Mouse (Mus musculus) left cerebral cortex, adult 9 months (tissue): ENCODE data around the gene Nelfe.

Experiments
- DNase-seq, 2 experiments: peaks; one replicate each; pipeline ENCODE4 v3.0.0; 2022; ENCODE audit warnings: low spot score in 2 of 2

Nelfe gene

DNA sequence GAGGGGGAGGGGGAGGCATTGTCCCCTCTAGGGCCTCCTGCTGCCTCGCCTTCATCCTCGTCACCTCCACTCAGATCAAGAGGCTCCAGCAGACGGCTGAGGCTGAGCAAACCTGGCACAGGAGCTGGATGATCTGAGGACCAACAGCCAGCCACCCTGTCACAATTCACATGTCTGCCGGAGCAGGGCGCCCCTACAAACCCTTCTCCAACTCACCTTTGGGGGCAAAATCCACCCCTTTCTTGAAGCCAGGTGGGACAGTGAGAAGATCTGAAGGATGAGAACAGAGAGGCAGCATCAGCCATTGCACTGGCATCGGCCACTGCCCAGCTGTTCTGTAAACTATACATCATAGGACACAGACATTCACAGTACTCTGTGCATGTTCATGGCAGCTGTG is 3.0 kb upstream of the Nelfe start:
- no peak for DNase-seq

DNA sequence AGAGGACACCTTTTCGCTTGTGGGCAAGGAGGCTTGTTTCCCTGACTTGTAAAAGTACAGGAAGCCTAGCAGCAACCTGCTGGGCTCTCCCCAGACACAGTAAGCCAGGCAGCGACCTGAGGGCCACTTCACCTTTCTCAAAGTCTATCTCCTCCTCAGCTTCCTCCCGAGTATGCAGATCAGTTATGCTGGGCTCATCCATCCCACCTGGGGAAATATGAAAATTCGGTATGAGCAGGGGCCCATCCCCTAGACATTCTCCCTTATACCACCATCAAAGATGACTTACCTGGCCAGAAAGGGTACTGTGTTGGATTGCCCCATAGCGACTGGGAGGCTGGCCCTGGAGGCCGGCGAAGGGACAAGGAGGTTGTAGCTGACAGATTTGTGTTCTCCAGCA is 2.6 kb upstream of the Nelfe start:
- no peak for DNase-seq

DNA sequence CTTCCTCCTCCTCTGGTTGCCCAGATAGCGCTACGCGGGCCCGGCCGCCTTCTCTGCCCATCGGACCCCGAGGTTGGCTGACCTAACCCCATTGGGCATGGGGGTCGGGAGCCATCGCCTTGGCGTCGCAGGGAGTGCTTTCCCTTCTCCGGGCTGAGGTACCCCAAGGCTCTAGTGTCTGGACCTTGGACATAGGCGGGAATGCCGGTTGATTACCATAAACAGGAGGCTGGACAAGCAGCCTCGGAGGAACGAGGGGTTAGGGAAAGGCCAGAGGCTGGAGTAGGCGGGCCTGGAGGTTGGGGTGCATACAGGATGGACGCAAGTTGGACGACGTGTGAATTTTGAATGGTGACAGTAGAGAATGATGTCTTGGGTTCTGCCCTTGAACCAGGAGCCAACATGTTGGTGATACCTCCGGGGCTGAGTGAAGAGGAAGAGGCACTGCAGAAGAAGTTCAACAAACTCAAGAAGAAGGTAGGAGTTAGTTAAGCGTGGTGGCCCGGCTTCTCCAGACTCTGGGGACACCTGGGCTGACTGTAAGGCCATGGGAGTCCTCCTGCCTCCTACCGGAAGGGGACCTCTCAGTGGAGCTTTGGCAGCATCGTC is 430 bp downstream of the Nelfe start:
- DNase-seq, result no peak

DNA sequence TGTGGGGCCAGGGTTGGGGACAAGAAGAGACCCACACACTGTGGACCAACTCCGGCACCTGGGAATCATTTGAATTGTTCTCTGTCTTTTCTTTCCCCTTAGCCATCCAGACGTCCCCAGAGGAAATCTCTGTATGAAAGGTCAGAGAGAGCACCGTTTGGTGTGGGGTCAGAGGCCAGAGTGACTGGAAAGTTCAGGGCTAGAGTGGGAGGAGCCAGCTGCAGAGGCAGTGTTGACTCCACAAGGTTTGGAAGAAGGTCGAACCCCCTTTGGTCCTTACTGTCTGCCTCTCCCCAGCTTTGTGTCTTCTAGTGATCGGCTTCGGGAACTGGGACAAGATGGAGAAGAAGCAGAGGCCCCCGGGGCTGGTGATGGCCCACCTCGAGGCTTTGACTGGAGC is 3.3 kb downstream of the Nelfe start:
- DNase-seq, result no peak

DNA sequence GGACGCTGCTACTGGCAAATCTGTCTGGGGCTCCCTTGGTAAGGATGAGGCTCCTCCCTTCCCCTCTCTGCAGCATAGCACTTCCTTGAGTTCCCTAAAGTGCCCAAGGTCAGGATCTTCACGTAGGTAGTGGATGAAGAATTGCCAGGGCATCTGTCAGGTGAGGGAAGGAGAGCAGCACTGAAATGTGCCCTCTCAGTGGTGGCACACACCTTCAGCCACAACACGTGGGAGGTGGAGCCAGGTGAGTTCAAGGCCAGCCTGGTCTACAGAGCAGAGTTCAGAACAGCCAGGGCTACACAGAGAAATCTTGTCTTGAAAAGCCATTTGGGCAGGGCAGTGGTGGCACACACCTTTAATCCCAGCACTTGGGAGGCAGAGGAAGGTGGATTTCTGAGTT is 4.6 kb downstream of the Nelfe start:
- no peak for DNase-seq

DNA sequence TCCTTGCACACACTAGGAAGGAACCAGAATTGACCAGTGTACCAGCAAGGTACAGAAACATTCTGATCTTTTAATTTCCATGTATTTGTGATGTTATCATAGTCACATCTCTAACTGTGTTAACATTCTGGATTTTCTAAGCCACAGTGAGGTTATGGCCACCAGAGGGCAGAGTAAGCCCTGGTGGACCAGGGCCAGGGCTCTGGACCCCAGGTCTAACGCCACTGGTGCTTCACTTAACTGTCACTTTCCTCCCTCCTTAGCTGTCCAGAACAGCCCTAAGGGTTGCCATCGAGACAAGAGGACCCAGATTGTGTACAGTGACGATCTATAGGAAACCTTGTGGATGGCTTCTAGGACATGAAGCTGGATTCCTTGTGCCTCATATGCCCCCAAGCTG is 5.6 kb downstream of the Nelfe start:
- DNase-seq, result no peak

DNA sequence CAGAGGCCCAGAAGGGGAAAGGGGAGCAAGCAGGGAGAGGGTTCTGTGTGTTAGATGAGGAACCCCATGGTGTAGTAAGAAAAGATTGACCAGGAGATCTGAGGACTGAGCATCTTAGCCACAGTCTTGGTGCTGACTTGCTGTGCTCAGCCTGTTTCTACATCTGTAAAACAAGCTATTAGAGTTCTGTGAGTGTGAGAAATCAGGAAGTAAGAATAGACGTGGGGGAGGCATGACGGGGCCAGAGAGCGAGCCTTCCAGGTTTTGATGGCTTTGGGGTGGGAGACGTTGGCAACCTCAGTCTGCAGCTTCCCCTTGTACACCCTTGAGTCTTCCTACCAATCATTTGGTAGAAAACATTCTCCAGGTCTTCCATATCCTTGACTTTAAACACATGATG is 8.5 kb downstream of the Nelfe start:
- no peak for DNase-seq

DNA sequence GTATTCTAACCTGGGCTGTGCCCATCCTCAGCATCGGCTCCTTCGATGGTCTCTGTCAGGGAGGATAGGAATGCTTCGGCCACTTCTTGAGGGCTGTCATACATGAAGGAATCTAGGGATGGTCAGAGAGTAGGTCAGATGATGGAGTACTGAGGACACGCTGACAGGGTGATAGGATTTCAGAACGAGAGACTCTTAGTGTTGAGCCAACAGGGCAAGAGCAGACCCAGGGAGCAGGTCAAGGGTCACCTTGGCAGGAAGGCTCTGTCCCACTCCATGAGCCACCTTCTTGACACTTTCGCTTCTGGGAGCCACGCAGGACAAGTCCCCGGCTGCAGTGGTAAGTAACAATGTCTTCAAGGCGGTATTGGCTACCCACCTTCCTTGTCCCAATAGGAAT is 10.3 kb downstream of the Nelfe start:
- DNase-seq, result no peak

DNA sequence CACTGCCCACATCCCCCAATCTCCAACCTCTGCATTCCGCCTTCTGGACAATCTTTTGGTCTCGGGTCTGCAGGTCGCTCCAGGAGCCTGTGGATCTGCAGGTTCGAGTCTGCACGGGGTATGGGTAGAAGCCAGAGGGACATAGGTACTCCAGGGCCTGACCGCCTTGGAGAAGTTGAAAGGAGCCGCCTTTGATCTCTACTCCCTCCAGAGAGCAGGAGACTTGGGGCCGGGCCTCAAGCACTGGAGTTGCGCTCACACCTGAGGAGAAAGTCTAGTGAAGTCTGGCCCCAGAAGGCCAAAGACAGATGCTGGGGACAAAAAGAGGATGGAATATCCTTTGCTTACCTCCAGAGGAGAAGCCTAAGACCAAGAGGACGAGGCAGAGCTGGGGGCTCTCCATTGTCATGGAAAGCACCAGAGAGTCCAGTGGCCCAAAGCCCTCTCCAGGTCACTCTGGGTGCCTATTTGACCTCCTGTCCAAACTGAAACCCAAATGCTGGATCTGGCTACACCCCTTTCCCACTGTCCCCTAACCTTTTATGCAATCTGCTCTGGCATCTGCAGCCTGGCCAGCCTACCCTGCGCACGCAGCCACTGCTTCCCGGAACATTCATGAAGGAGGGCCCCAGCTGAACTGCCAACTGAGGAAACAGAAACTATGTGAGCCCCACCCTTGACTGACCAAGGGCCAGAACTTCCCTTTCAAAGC is 11.7 kb downstream of the Nelfe start:
- DNase-seq, result no peak

DNA sequence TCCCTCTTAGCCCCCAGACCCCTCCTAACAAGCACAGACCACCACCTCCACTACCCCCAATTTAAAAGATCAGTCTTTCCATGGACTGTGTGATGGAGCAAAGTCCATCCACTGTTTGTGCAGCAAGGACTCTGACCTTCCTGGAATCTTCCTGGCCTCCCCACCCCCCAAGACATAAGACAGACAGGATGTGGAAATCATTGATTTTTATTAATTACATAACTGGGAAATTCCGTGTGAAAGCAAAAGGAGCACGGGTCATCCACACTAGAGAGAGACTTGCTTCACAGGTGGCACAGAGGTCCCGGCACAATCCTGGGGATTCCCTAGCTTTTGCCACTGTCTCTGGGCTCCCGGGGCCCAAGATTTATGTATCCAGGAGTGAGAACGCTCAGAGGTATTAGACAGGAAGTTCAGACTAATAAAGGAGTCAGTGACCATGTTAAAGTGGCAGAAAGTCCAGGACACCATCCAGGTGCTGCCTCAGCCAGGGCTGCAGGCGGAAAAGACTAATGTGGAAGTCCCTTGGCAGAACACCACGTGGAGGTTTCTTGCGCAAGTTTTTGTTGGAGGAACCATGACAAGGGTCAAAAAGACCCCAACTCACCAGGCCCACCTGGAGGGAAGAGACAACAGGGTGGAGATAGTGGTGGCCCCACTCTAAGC is 12.4 kb downstream of the Nelfe start, which contains the start of gene Cfb:
TSS of gene Cfb (minus strand) at position 103 of the 666 bp plus-strand sequence.
- no peak for DNase-seq

DNA sequence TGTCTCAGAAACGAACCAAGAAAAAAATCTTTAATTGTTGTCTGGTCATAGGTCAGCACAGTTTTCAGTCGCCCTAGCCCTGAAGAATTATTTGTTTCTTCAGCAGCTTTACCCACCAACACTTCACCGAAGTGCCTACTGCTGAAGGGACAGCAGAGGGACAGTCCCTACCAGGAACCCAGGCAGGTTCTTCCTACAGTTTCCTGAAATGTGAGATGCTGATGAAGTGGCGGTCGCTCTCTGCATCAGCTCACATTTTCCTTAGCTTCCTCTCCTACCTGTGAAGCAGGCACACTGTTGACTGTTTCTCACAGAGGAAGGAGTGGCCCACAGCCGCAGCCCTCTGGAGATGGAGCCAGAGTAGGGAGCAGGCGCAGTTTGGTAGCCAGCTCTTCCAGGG is 15.8 kb downstream of the Nelfe start:
- no peak for DNase-seq

DNA sequence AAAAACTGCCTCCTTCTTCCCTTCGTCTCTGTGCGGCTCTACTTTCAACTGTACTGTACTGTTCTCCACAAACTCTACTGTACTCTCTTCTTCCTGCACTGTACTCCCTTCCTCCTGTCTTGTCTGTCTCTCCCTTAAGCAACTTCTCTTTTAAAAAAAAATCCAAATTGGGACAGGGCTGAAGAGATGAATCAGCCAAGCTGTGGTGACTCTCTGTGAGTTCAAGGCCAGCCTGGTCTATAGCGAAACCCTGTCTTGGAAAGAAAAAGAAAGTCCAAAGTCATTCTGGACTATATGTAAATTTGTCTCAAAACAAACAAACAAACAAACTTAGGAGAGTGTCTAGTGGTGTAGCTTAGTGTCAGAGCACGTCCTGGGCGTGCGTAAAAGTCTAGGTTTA is 24.1 kb downstream of the Nelfe start:
- no peak for DNase-seq

DNA sequence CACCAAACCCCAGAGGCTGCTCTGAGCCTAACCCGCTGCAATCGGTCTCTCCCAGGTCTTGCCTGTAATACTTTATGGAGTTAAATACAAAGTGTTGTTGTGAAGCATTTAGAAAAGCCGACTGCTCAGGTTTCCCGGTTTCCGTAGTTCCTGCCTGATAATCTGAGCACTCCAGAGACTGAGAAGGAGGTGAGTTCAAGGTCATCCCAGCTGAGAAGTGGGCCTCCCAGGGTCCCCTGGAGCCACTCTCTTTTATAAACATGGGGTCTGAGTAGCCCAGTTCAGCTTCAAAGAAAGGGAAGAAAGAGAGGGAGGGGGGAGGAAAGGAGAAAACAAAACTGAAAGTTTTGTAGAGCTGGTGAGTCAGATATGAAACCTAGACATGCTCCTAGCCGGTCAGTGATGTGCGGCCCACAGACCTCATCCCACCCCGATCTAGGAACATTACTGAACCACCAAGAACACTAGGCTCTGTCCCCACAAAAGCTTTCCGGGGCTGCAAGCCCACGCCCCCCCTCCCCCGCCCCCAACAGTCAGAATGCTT is 29.2 kb downstream of the Nelfe start, which contains the start of gene Zbtb12:
TSS of gene Zbtb12 (plus strand) at position 148 of the 544 bp plus-strand sequence.
- no peak for DNase-seq

DNA sequence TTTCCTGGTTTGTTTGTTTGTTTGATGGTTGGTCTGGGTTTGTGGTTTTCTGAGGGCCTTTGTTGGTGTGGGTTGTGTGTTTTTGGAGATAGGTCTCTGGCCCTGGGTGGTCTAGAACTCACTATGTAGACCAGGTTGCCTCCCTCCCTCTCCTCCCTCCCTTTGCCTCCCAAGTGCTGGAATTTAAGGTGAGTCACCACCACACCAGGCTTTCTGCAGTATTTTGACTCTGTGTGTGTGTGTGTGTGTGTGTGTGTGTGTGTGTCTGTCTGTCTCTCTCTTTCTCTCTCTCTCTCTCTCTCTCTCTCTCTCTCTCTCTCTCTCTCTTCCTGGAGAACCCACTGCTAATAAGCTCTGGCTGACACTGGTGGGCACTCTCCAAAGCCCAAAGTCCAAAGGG is 31.0 kb downstream of the Nelfe start:
- DNase-seq, result no peak

DNA sequence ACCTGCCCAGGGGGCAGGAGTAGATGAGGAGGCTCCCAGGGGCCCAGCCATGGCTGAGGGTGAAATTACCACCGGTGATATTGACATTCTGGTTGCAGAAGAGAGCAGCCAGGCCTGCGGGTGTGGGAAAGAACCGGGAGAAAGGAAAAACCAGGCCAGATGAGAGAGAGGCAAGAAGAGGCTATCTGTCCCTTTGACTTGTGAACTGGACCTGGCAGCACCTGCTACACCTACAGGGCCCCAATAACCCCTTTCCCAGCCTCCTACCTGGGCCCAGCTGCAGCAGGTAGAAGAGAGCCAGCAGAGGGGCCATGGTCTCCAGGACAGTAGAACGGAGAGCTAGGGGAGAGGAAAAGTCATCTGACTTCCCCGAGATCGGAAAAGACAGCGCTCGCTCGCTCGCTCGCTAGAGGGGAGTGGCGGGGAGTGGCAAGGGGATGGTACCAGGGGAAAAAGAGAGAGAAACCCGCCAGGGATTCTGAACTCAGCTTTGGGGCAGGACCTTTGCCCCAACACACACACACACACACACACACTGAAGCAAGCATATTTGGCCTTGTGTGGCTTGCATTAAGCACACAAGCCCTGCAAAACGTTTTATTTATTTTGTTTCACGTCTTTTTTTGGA is 31.6 kb downstream of the Nelfe start, which contains the start of gene Gm20547:
TSS of gene Gm20547 (minus strand) at position 360 of the 628 bp plus-strand sequence.
- no peak for DNase-seq

DNA sequence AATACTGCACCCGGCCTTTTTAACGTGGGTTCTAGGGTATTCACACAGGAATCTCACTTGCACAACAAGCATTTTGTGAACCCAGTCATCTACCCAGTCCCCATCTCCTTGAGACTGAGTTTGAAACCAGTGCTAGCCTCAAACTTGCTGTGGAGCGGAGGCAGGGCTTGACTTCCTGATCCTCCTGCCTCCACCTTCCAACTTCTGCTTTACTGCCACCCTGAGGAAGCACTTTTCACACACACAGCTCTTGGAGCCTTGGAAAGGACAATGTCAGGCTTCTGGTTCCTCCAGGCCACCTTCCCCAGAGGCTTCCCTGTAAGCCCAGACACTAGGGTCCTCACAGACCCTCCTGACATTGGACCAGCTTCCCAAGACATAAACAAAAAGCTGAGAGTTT is 33.1 kb downstream of the Nelfe start:
- DNase-seq, result no peak

DNA sequence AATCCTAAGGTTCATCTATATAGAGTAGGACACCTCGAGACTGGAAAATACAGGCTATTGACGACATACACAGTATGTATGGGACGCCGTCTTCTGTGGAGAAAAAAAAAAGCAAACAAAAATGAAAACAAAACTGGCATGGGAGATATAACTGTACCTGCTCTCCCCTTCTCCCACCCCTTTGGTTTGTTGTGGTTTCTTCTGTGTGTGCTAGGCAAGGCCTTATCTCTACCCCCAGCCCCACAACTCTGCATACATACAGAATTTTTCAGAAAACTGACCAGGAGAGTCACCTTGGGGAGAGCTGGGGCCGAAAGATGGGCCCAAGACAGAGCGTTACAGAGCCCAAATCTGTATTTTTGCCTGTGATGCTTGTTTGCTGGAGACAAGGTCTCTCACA is 34.5 kb downstream of the Nelfe start:
- no peak for DNase-seq

DNA sequence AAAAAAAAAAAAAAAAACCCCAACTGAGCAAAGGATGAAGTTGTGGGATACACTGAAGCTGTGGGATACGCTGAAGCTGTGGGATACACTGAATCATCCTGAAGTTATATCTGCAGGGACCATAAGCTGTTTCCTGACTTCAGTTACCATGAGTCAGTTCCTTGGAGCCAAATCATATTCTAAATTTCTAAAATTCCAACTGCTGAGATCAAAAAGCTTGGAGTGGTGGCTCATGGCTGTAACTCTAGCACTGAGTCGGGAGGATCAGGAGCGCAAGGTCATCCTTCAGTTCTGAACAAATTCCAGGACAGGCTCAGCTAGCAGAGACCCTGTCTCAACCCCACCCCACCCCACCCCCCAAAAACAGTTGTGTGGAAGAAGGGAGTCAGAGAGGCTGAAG is 35.4 kb downstream of the Nelfe start:
- DNase-seq, result no peak

DNA sequence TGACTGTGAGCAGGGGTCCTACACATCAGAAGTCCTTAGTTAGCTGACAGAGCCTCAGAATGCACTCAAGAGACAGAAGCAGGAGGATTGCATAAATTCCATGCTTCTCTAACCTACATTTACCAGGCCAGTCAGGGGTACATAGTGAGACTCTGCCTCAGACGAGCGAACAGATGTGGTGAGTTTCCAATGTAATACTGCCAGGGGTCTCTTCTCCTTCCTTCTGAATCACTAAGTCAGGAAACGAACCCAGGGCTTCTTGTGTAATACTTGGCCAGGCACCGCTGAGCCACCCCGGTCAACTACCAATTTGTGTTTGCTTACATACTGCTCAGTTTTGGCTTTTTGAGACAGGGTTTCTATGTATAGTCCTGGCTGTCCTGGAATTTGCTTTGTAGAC is 37.8 kb downstream of the Nelfe start:
- DNase-seq, result no peak

DNA sequence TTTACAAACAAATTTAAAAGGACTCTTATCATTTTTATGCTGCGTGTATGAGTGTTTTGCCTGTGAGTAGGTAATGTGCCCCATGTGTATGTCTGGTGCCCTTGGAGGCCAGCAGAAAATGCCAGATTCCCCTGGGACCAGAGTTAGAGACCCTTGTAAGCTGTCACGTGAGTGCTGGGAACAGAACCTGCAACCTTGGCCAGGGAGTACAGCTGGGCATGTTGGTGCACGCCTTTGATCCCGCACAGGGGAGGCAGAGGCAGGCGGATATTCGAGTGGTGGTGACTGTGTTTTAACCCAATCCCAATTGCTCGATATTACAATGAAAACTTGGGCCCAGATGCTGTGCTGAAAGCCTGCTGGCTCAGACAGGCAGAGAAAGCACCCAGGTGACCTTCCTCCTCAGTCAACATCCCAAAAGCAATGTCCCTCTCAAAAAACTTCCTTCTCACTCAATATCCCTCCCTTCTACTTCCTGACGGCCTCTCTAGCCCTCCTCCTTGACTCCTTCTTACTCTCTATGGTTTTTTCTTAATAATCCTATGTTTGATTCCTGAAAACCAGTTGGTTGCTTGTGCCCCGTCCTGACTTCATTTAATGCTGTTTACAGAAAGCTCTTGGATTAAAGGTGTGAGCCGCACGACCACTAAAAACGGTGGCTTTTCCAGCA is 40.0 kb downstream of the Nelfe start:
- no peak for DNase-seq

DNA sequence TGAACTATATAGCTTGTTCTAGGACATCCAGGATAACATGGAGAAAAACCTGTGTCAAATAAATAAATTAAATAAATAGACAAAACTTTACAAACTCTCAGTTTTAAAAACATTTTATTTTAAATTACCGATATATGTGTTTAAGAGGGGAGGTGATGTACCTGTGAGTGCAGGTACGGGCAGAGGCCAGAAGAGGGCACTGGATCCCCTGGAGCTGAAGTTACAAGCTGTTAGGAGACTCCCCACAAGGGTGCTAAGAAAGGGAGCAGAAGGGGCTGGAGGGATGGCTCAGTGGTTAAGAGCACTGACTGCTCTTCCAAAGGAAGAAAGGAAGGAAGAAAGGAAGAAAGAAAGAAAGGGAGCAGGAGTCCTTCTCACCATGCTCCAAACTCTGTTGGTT is 41.2 kb downstream of the Nelfe start:
- no peak for DNase-seq
